Mouse (Mus musculus): Measurements from ENCODE around the gene Rdh5.

GRCm38 (mm10) chr10:128896807-128897206, 25.9 kb downstream of the Rdh5 start:
- TF ChIP-seq CTCF (IDR thresholded peaks at IDR 0.05; ENCODE audit: low read depth, low read length) (no peak), POLR2A (IDR thresholded peaks at IDR 0.05; ENCODE audit: borderline replicate concordance, low read depth, low read length) (no peak)
